Mouse (Mus musculus) MEL (cell line): ENCODE data around the gene Gm45716. TPM values are rescaled to one million over a fixed set of nuclear protein-coding genes. Genes with fewer than 3 reads are reported as not detected.

Source experiments
- DNase-seq: peaks from one replicate; pipeline ENCODE4 v3.0.0; 2011; ENCODE audit warnings: low read depth, low spot score
- H3K27ac ChIP-seq: 2 replicates; pipeline ENCODE4 v1.5.1; 2012; ENCODE audit warnings: low read depth, mild to moderate bottlenecking, control low read depth, low read length, moderate library complexity; ENCODE audit not compliant: control insufficient read depth
- H3K27me3 ChIP-seq, 2 experiments: fragments of 150-350 bp in 1 of 2; sonication (generic) in 1 of 2; 2 replicates each; pipeline ENCODE4 v1.6.1; 2012; ENCODE audit warnings: low read length in 2 of 2, mild to moderate bottlenecking in 2 of 2, improper control_type of control experiment in 1 of 2, moderate library complexity in 1 of 2; ENCODE audit not compliant: insufficient read depth in 2 of 2, control insufficient read depth in 1 of 2
- H3K36me3 ChIP-seq, 2 experiments: 2 replicates each; pipeline ENCODE4 v1.6.1; 2012 to 2014; ENCODE audit warnings: low read length in 2 of 2, improper control_type of control experiment in 1 of 2, inconsistent platforms in 1 of 2, mild to moderate bottlenecking in 1 of 2; ENCODE audit not compliant: insufficient read depth in 2 of 2, control insufficient read depth in 1 of 2
- H3K4me1 ChIP-seq, 2 experiments: fragments of 150-350 bp in 1 of 2; sonication (generic) in 1 of 2; 2 replicates each; pipeline ENCODE4 v1.6.1; 2012; ENCODE audit warnings: low read length in 2 of 2, improper control_type of control experiment in 1 of 2, mild to moderate bottlenecking in 1 of 2; ENCODE audit not compliant: insufficient read depth in 2 of 2, control insufficient read depth in 1 of 2
- H3K4me3 ChIP-seq, 2 experiments: fragments of 150-350 bp in 1 of 2; sonication (generic) in 1 of 2; 2 replicates each; pipeline ENCODE4 v1.5.1; 2012; ENCODE audit warnings: low read depth in 2 of 2, low read length in 2 of 2, mild to moderate bottlenecking in 2 of 2, moderate library complexity in 2 of 2, control low read depth in 1 of 2, improper control_type of control experiment in 1 of 2; ENCODE audit not compliant: control insufficient read depth in 1 of 2, insufficient read depth in 1 of 2
- H3K79me2 ChIP-seq: 2 replicates; pipeline ENCODE4 v1.6.1; 2012; ENCODE audit warnings: mild to moderate bottlenecking, low read length, moderate library complexity; ENCODE audit not compliant: control insufficient read depth, poor library complexity, insufficient read depth
- H3K9ac ChIP-seq: 2 replicates; pipeline ENCODE4 v1.6.1; 2012; ENCODE audit warnings: low read depth, mild to moderate bottlenecking, control low read depth, low read length, moderate library complexity; ENCODE audit not compliant: control insufficient read depth, poor library complexity, severe bottlenecking
- H3K9me3 ChIP-seq: fragments of 150-350 bp; sonication (generic); replicated peaks from 2 replicates; pipeline ENCODE4 v1.6.1; 2012; ENCODE audit warnings: mild to moderate bottlenecking, low read length, improper control_type of control experiment, moderate library complexity; ENCODE audit not compliant: insufficient read depth
- BHLHE40 ChIP-seq: IDR thresholded peaks from 2 replicates; pipeline ENCODE4 v1.6.1; 2012; ENCODE audit warnings: low read depth, mild to moderate bottlenecking, inconsistent platforms, low read length, improper control_type of control experiment, borderline replicate concordance
- CHD1 ChIP-seq: IDR thresholded peaks from 2 replicates; pipeline ENCODE4 v1.6.1; 2012; ENCODE audit warnings: low read depth, mild to moderate bottlenecking, inconsistent platforms, low read length, improper control_type of control experiment
- CTCF ChIP-seq, 3 experiments: IDR thresholded peaks in 2 of 3; conservative IDR thresholded peaks in 1 of 3; 2 replicates each; pipeline ENCODE4 v1.5.1; 2011 to 2012; ENCODE audit warnings: low read length in 3 of 3, low read depth in 2 of 3, mild to moderate bottlenecking in 2 of 3, improper control_type of control experiment in 1 of 3, inconsistent platforms in 1 of 3, mixed read lengths in 1 of 3, moderate library complexity in 1 of 3; ENCODE audit not compliant: control insufficient read depth in 1 of 3, insufficient read depth in 1 of 3, poor library complexity in 1 of 3, severe bottlenecking in 1 of 3
- E2F4 ChIP-seq: IDR thresholded peaks from 2 replicates; pipeline ENCODE4 v1.6.1; 2011; ENCODE audit warnings: low read depth, low read length, improper control_type of control experiment, borderline replicate concordance
- EP300 ChIP-seq, 2 experiments: IDR thresholded peaks; 2 replicates each; pipeline ENCODE4 v1.6.1; 2011; ENCODE audit warnings: improper control_type of control experiment in 2 of 2, low read length in 2 of 2, low read depth in 1 of 2, mild to moderate bottlenecking in 1 of 2
- GATA1 ChIP-seq: IDR thresholded peaks from 2 replicates; pipeline ENCODE4 v1.6.1; 2011; ENCODE audit warnings: low read depth, low read length, improper control_type of control experiment
- HCFC1 ChIP-seq: IDR thresholded peaks from 2 replicates; pipeline ENCODE4 v1.6.1; 2012; ENCODE audit warnings: low read depth, mild to moderate bottlenecking, inconsistent platforms, low read length, improper control_type of control experiment, moderate library complexity
- KAT2A ChIP-seq: conservative IDR thresholded peaks from 2 replicates; pipeline ENCODE4 v1.6.1; 2012; ENCODE audit warnings: low read depth, low read length, improper control_type of control experiment, inconsistent platforms
- MAFK ChIP-seq: IDR thresholded peaks from 2 replicates; pipeline ENCODE4 v1.6.1; 2011; ENCODE audit warnings: low read depth, mild to moderate bottlenecking, low read length, improper control_type of control experiment, borderline replicate concordance
- MAZ ChIP-seq: IDR thresholded peaks from 2 replicates; pipeline ENCODE4 v1.6.1; 2012; ENCODE audit warnings: low read depth, mild to moderate bottlenecking, inconsistent platforms, low read length, improper control_type of control experiment
- MEF2A ChIP-seq: IDR thresholded peaks from 2 replicates; pipeline ENCODE4 v1.6.1; 2014; ENCODE audit warnings: low read depth, mild to moderate bottlenecking, inconsistent platforms, low read length, improper control_type of control experiment; ENCODE audit not compliant: poor library complexity, insufficient replicate concordance, severe bottlenecking; ENCODE audit errors: extremely low read depth
- MYB ChIP-seq: IDR thresholded peaks from 2 replicates; pipeline ENCODE4 v1.6.1; 2011; ENCODE audit warnings: mild to moderate bottlenecking, low read depth, low read length, improper control_type of control experiment
- MYC ChIP-seq: IDR thresholded peaks from 2 replicates; pipeline ENCODE4 v1.6.1; 2011; ENCODE audit warnings: low read depth, mild to moderate bottlenecking, low read length, improper control_type of control experiment, moderate library complexity
- NELFE ChIP-seq: IDR thresholded peaks from 2 replicates; pipeline ENCODE4 v1.6.1; 2011; ENCODE audit warnings: low read depth, low read length, improper control_type of control experiment
- POLR2AphosphoS2 ChIP-seq: IDR thresholded peaks from 2 replicates; pipeline ENCODE4 v1.6.1; 2011; ENCODE audit warnings: low read length, improper control_type of control experiment
- POLR2AphosphoS5 ChIP-seq: IDR thresholded peaks from 2 replicates; pipeline ENCODE4 v1.6.1; 2012; ENCODE audit warnings: low read depth, borderline replicate concordance, mild to moderate bottlenecking, inconsistent platforms, low read length, moderate library complexity, mixed read lengths
- RAD21 ChIP-seq: IDR thresholded peaks from 2 replicates; pipeline ENCODE4 v1.6.1; 2011; ENCODE audit warnings: mild to moderate bottlenecking, low read depth, low read length, improper control_type of control experiment
- SIN3A ChIP-seq: IDR thresholded peaks from 2 replicates; pipeline ENCODE4 v1.6.1; 2012; ENCODE audit warnings: low read length, improper control_type of control experiment, inconsistent platforms
- TCF12 ChIP-seq: IDR thresholded peaks from 2 replicates; pipeline ENCODE4 v1.6.1; 2014; ENCODE audit warnings: low read depth, mild to moderate bottlenecking, inconsistent platforms, low read length, improper control_type of control experiment, moderate library complexity
- UBTF ChIP-seq: IDR thresholded peaks from 2 replicates; pipeline ENCODE4 v1.6.1; 2012; ENCODE audit warnings: low read depth, mild to moderate bottlenecking, inconsistent platforms, low read length, improper control_type of control experiment, moderate library complexity, borderline replicate concordance; ENCODE audit not compliant: insufficient read depth
- USF2 ChIP-seq, 2 experiments: IDR thresholded peaks; 2 replicates each; pipeline ENCODE4 v1.6.1; 2011 to 2012; ENCODE audit warnings: improper control_type of control experiment in 2 of 2, low read length in 2 of 2, borderline replicate concordance in 1 of 2, inconsistent platforms in 1 of 2, low read depth in 1 of 2, mild to moderate bottlenecking in 1 of 2; ENCODE audit not compliant: insufficient read depth in 1 of 2
- ZC3H11A ChIP-seq: IDR thresholded peaks from 2 replicates; pipeline ENCODE4 v1.6.1; 2012; ENCODE audit warnings: low read depth, mild to moderate bottlenecking, inconsistent platforms, low read length, improper control_type of control experiment
- ZMIZ1 ChIP-seq: IDR thresholded peaks from 2 replicates; pipeline ENCODE4 v1.6.1; 2012; ENCODE audit warnings: low read depth, mild to moderate bottlenecking, inconsistent platforms, low read length, improper control_type of control experiment, moderate library complexity
- polyA plus RNA-seq, 2 experiments: library from polyadenylated mRNA; stranded (reverse) in 1 of 2; unstranded in 1 of 2; fragments of >175 nt in 1 of 2; fragments of >200 nt in 1 of 2; gene quantifications; 2 replicates each; pipeline versions ENCODE4 v1.2.1 to v1.2.4; 2012; ENCODE audit warnings: low replicate concordance in 2 of 2, low read depth in 1 of 2; ENCODE audit not compliant: insufficient read length in 2 of 2, insufficient read depth in 1 of 2, missing spikeins in 1 of 2
- total RNA-seq: library from RNA; depleted of rRNA; stranded (reverse); fragments of 300-350 nt; gene quantifications from 2 replicates; pipeline ENCODE4 v1.2.3, GENCODE M21; 2012

The Gm45716 gene
- total and polyA plus RNA-seq, 3 experiments = 2.9 to 4.1 TPM; not detected in 1

DNA sequence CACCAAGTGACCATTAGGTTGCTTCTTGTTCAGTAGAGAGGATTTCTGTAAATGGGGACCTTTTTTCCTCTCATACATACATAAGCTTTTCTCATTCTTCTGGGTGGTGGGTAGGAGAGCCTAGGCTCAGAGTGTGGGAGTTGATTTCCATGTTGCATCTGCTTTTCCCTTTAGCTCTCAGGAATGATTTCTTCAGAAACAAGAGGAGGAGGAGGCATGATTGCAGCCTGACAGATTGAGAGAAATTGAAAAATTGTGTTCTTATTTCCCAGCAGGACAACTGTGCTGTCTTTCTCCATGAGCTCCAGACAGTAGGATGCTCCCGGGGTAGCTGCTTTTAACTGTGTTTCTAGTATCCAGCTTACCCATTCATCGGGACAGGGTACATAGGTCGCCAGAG, 67.1 kb downstream of the Gm45716 start:
- no peak for TF ChIP-seq MYC
- no peak for TF ChIP-seq BHLHE40
- no peak for TF ChIP-seq UBTF
- no peak for TF ChIP-seq TCF12
- no peak for TF ChIP-seq MYB
- TF ChIP-seq GATA1 = no peak
- no peak for TF ChIP-seq MEF2A
- TF ChIP-seq HCFC1 = no peak
- Histone ChIP-seq H3K27ac (no peak overlapping the region), H3K36me3 (peaks cover 0 to 28% of the 10 kb centered on the region in 2 experiments; a peak in 2 of 4 replicates), H3K9me3 (no peaks in the 10 kb centered on the region), H3K9ac (no peak overlapping the region), H3K4me1 (peaks cover 16 to 31% of the 10 kb centered on the region in 2 experiments), H3K27me3 (no peaks in the 10 kb centered on the region), H3K4me3 (no peak overlapping the region), H3K79me2 (peaks cover 3% of the 10 kb centered on the region)
- no peak for DNase-seq

DNA sequence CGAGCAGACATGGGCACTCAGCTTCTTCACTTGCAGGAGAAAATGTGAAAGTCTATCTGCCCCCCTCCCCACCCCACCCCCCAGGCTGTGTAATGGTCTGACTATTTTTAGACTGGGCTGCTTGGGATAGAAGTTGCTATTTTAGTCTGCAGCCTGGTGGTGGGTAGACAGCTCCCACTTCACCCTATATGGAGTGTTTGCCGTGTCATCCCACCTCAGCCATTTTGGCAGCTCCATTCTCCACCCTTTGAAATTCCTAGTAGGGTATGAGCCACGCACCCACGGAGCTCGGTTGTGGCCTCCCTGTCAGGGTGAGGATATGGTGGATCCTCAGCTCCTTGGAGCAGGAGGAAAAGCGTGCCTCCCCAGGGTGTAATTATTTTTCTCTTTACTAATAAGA, 68.2 kb downstream of the Gm45716 start:
- Histone ChIP-seq H3K9ac (no peak overlapping the region), H3K4me3 (no peak overlapping the region), H3K79me2 (no peaks in the 10 kb centered on the region), H3K27me3 (no peaks in the 10 kb centered on the region), H3K27ac (no peak overlapping the region), H3K36me3 (peaks cover 0 to 22% of the 10 kb centered on the region in 2 experiments; a peak in 2 of 4 replicates), H3K9me3 (no peaks in the 10 kb centered on the region), H3K4me1 (peaks cover 16 to 23% of the 10 kb centered on the region in 2 experiments)
- no peak for DNase-seq
- TF ChIP-seq ZMIZ1 (no peak), CHD1 (no peak), RAD21 (no peak), MAFK (no peak)
- TF ChIP-seq, all 39 proteins: peak for 0

DNA sequence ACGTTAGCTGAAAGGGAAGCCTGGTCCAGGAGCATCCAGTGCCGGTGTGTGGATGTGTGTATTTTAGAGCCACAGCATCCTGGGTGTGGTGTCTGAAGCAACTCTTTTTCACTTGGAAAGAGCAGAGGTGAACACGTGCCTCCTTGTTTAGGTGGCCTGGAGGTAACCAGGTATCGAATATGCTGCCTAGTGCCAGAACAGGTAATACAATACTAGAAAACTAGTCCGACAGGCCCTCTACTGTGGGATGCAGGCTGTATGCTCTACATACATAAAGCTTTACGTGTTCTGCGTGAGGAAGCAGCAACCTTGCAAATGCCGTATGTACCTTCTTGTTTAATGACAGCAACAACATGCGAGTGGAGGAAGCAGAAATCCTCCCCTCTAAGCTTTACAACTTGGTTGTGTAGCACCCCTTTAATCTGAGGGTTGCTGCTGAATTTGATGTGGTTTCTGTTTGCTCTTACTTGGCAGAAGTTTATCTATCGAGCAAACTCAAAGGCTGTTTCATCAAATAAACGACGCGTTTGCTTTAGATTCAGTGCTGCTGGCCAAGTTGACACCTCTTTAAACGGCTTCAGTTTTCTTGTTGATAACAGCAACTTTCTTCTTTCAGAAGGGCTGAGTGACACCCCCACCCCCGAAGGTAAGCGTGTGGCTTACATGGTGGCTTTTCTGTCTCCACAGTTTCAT, 69.5 kb downstream of the Gm45716 start:
- H3K9me3 ChIP-seq = no peaks in the 10 kb centered on the region
- peak; percentile 87 for DNase-seq
- H3K27ac ChIP-seq = peak overlapping the region; percentile 40; the same call in 1 of the 2 replicates
- peaks cover 9 to 21% of the 10 kb centered on the region in 2 experiments for H3K4me1 ChIP-seq
- H3K79me2 ChIP-seq = no peaks in the 10 kb centered on the region
- no peak overlapping the region for H3K4me3 ChIP-seq
- H3K36me3 ChIP-seq = peaks cover 0 to 20% of the 10 kb centered on the region in 2 experiments; a peak in 2 of 4 replicates
- H3K27me3 ChIP-seq = no peaks in the 10 kb centered on the region
- no peak overlapping the region for H3K9ac ChIP-seq
- TF ChIP-seq KAT2A (no peak), RAD21 (no peak), SIN3A (peak; percentile 79), POLR2AphosphoS5 (no peak), NELFE (no peak), ZC3H11A (no peak), HCFC1 (no peak), ZMIZ1 (no peak), MYC (0 out of 2 replicates have a peak, but pooled peaks have one; percentile 33), CTCF (IDR thresholded peaks at IDR 0.05 in 2 of 3, conservative IDR thresholded peaks at IDR 0.05 in 1 of 3; ENCODE audit: control insufficient read depth in 1 of 3, insufficient read depth in 1 of 3, low read depth in 2 of 3, low read length in 3 of 3, poor library complexity in 1 of 3, severe bottlenecking in 1 of 3) (no peak), E2F4 (no peak), MEF2A (no peak), POLR2AphosphoS2 (no peak), USF2 (IDR thresholded peaks at IDR 0.05; ENCODE audit: borderline replicate concordance in 1 of 2, insufficient read depth in 1 of 2, low read depth in 1 of 2, low read length in 2 of 2) (no peak), MAZ (no peak), EP300 (IDR thresholded peaks at IDR 0.05; ENCODE audit: low read depth in 1 of 2, low read length in 2 of 2) (peak; percentile 90 to 93)
